Mouse (Mus musculus) myocyte (in vitro differentiated cells): ENCODE measurements around the gene Col4a2. TPM values are rescaled to one million over a fixed set of nuclear protein-coding genes. Genes with fewer than 3 reads are reported as not detected.

ENCODE experiments used
- H3K27me3 ChIP-seq: one replicate; pipeline ENCODE4 v1.6.1; 2011; ENCODE audit not compliant: control insufficient read depth, insufficient read depth, insufficient read length
- H3K36me3 ChIP-seq: one replicate; pipeline ENCODE4 v1.6.1; 2011; ENCODE audit not compliant: control insufficient read depth, insufficient read depth
- H3K4me2 ChIP-seq: one replicate; pipeline ENCODE4 v1.6.1; 2011; ENCODE audit warnings: low read depth, control low read depth
- H3K4me3 ChIP-seq: one replicate; pipeline ENCODE4 v1.5.1; 2011; ENCODE audit warnings: mild to moderate bottlenecking, control low read depth, moderate library complexity
- H3K79me2 ChIP-seq: one replicate; pipeline ENCODE4 v1.6.1; 2011; ENCODE audit not compliant: control insufficient read depth, insufficient read depth
- H3ac ChIP-seq: one replicate; pipeline ENCODE4 v1.6.1; 2011; ENCODE audit not compliant: control insufficient read depth, insufficient read length
- CEBPB ChIP-seq: IDR thresholded peaks from 2 replicates; pipeline ENCODE4 v1.6.1; 2011; ENCODE audit warnings: mild to moderate bottlenecking, moderate library complexity; ENCODE audit not compliant: poor library complexity, insufficient read depth, severe bottlenecking
- E2F4 ChIP-seq: IDR thresholded peaks from one replicate; pipeline ENCODE4 v1.6.1; 2011; ENCODE audit warnings: mild to moderate bottlenecking, control low read depth, moderate library complexity; ENCODE audit not compliant: insufficient read depth
- MAX ChIP-seq: IDR thresholded peaks from one replicate; pipeline ENCODE4 v1.6.1; 2011; ENCODE audit warnings: low read depth, mild to moderate bottlenecking, control low read depth
- MYOD1 ChIP-seq, 3 experiments: IDR thresholded peaks; one replicate each; pipeline ENCODE4 v1.6.1; 2011; ENCODE audit warnings: control low read depth in 2 of 3, low read depth in 2 of 3, mild to moderate bottlenecking in 2 of 3, moderate library complexity in 1 of 3; ENCODE audit not compliant: insufficient read length in 2 of 3, control insufficient read depth in 1 of 3
- MYOG ChIP-seq, 3 experiments: IDR thresholded peaks; one replicate each; pipeline ENCODE4 v1.6.1; 2011; ENCODE audit warnings: control low read depth in 2 of 3, low read depth in 2 of 3, mild to moderate bottlenecking in 2 of 3; ENCODE audit not compliant: insufficient read length in 2 of 3, control insufficient read depth in 1 of 3, insufficient read depth in 1 of 3
- POLR2A ChIP-seq: IDR thresholded peaks from one replicate; pipeline ENCODE4 v1.6.1; 2011; ENCODE audit warnings: low read depth, mild to moderate bottlenecking, control low read depth, moderate library complexity; ENCODE audit not compliant: insufficient read length
- POLR2AphosphoS2 ChIP-seq: IDR thresholded peaks from one replicate; pipeline ENCODE4 v1.6.1; 2011; ENCODE audit warnings: low read depth, control low read depth; ENCODE audit not compliant: insufficient read length
- REST ChIP-seq: IDR thresholded peaks from one replicate; pipeline ENCODE4 v1.6.1; 2011; ENCODE audit warnings: mild to moderate bottlenecking, control low read depth, moderate library complexity; ENCODE audit not compliant: insufficient read depth, insufficient read length
- SRF ChIP-seq: IDR thresholded peaks from one replicate; pipeline ENCODE4 v1.6.1; 2011; ENCODE audit warnings: low read depth; ENCODE audit not compliant: control insufficient read depth, insufficient read length
- TCF12 ChIP-seq: IDR thresholded peaks from one replicate; pipeline ENCODE4 v1.6.1; 2011; ENCODE audit warnings: mild to moderate bottlenecking, control low read depth; ENCODE audit not compliant: poor library complexity, insufficient read depth, severe bottlenecking
- TCF3 ChIP-seq: IDR thresholded peaks from one replicate; pipeline ENCODE4 v1.6.1; 2011; ENCODE audit warnings: low read depth, control low read depth; ENCODE audit not compliant: insufficient read length
- USF1 ChIP-seq: IDR thresholded peaks from one replicate; pipeline ENCODE4 v1.6.1; 2011; ENCODE audit warnings: low read depth, mild to moderate bottlenecking, control low read depth, moderate library complexity
- polyA plus RNA-seq: library from polyadenylated mRNA; unstranded; fragments of >200 nt; fragmentation: generic; extraction: Trizol; gene quantifications from one replicate; pipeline ENCODE4 v1.2.1, GENCODE M21; 2012; ENCODE audit warnings: missing spikeins

Gene Col4a2
- polyA plus RNA-seq, 1 experiment = 47.3 TPM

GRCm38 (mm10) chr8:11385272-11385905 is 72.8 kb downstream of the Col4a2 start:
- Histone ChIP-seq H3K27me3 (no peaks in the 10 kb centered on the region), H3K79me2 (no peaks in the 10 kb centered on the region), H3K4me3 (no peak overlapping the region), H3K4me2 (no peak overlapping the region), H3K36me3 (no peaks in the 10 kb centered on the region), H3ac (no peak overlapping the region)
- no peak for TF ChIP-seq CEBPB
- no peak for TF ChIP-seq SRF
- TF ChIP-seq REST = no peak
- TF ChIP-seq POLR2AphosphoS2 = no peak
- no peak for TF ChIP-seq MAX
- no peak for TF ChIP-seq TCF12
- TF ChIP-seq MYOD1 (IDR thresholded peaks at IDR 0.05; ENCODE audit: control insufficient read depth in 1 of 3, insufficient read length in 2 of 3, low read depth in 2 of 3) = no peak
- TF ChIP-seq TCF3 = no peak
- TF ChIP-seq POLR2A = no peak
- no peak for TF ChIP-seq E2F4

DNA sequence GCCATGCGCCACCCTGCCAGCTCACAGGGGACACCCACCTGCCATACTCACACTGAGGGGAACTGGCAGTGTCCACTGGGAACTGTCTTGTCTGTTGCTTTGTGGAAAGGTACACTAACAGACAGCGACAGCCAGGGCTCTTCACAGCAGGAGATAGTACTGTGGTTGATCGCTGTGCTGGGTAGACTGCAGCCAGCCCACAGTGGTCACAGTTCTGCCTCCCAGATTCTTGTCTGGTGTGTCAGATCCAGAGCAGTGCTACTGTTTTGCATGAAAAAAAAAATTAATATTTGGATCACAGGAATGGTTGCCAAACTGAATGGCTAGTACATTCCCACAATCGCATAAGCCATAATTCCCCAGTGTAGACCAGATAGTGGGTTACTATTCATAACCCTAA is 74.7 kb downstream of the Col4a2 start:
- H3K79me2 ChIP-seq = no peaks in the 10 kb centered on the region
- H3K27me3 ChIP-seq = no peaks in the 10 kb centered on the region
- peak overlapping the region; percentile 67 for H3K4me2 ChIP-seq
- H3K36me3 ChIP-seq = no peaks in the 10 kb centered on the region
- TF ChIP-seq TCF3 (peak; percentile 67), E2F4 (no peak), MYOD1 (IDR thresholded peaks at IDR 0.05; ENCODE audit: control insufficient read depth in 1 of 3, insufficient read length in 2 of 3, low read depth in 2 of 3) (peak; percentile 49 to 95 (median 95)), USF1 (no peak), TCF12 (peak; percentile 14), REST (no peak), CEBPB (no peak), POLR2A (no peak), MYOG (IDR thresholded peaks at IDR 0.05; ENCODE audit: control insufficient read depth in 1 of 3, insufficient read depth in 1 of 3, insufficient read length in 2 of 3, low read depth in 2 of 3) (peak in 2 of 3 experiments; percentile 18 to 48)
- H3K4me3 ChIP-seq = no peak overlapping the region
- no peak overlapping the region for H3ac ChIP-seq

GRCm38 (mm10) chr8:11389275-11390050 is 76.9 kb downstream of the Col4a2 start:
- no peak overlapping the region for H3ac ChIP-seq
- H3K36me3 ChIP-seq = no peaks in the 10 kb centered on the region
- H3K79me2 ChIP-seq = no peaks in the 10 kb centered on the region
- H3K4me2 ChIP-seq = no peak overlapping the region
- no peaks in the 10 kb centered on the region for H3K27me3 ChIP-seq
- no peak overlapping the region for H3K4me3 ChIP-seq
- TF ChIP-seq USF1 (no peak), REST (no peak), MAX (no peak), POLR2A (no peak), CEBPB (no peak), MYOD1 (IDR thresholded peaks at IDR 0.05; ENCODE audit: control insufficient read depth in 1 of 3, insufficient read length in 2 of 3, low read depth in 2 of 3) (no peak), TCF3 (no peak), TCF12 (no peak), POLR2AphosphoS2 (no peak), SRF (no peak), E2F4 (no peak), MYOG (IDR thresholded peaks at IDR 0.05; ENCODE audit: control insufficient read depth in 1 of 3, insufficient read depth in 1 of 3, insufficient read length in 2 of 3, low read depth in 2 of 3) (no peak)

GRCm38 (mm10) chr8:11392739-11393138 is 80.1 kb downstream of the Col4a2 start:
- no peaks in the 10 kb centered on the region for H3K36me3 ChIP-seq
- no peak for TF ChIP-seq REST
- TF ChIP-seq MYOD1 (IDR thresholded peaks at IDR 0.05; ENCODE audit: control insufficient read depth in 1 of 3, insufficient read length in 2 of 3, low read depth in 2 of 3) = no peak
- no peak for TF ChIP-seq E2F4
- TF ChIP-seq TCF12 = no peak
- no peak for TF ChIP-seq MAX
- TF ChIP-seq SRF = no peak
- peak; percentile 93 for TF ChIP-seq USF1
- TF ChIP-seq POLR2AphosphoS2 = no peak
- no peak overlapping the region for H3ac ChIP-seq
- H3K4me2 ChIP-seq = peak overlapping the region; percentile 73
- no peaks in the 10 kb centered on the region for H3K27me3 ChIP-seq
- H3K79me2 ChIP-seq = no peaks in the 10 kb centered on the region
- no peak overlapping the region for H3K4me3 ChIP-seq

GRCm38 (mm10) chr8:11393161-11393560 is 80.6 kb downstream of the Col4a2 start:
- no peaks in the 10 kb centered on the region for H3K79me2 ChIP-seq
- no peak for TF ChIP-seq TCF12
- TF ChIP-seq SRF = no peak
- no peak for TF ChIP-seq MAX
- TF ChIP-seq POLR2A = no peak
- no peak for TF ChIP-seq MYOD1 (IDR thresholded peaks at IDR 0.05; ENCODE audit: control insufficient read depth in 1 of 3, insufficient read length in 2 of 3, low read depth in 2 of 3)
- TF ChIP-seq POLR2AphosphoS2 = no peak
- no peak for TF ChIP-seq REST
- no peak overlapping the region for H3K4me3 ChIP-seq
- H3K27me3 ChIP-seq = no peaks in the 10 kb centered on the region
- peak overlapping the region; percentile 73 for H3K4me2 ChIP-seq
- no peaks in the 10 kb centered on the region for H3K36me3 ChIP-seq
- no peak overlapping the region for H3ac ChIP-seq
